Mouse (Mus musculus): ENCODE data around the gene Smurf2. TPM values are rescaled to one million over a fixed set of nuclear protein-coding genes. Genes with fewer than 3 reads are reported as not detected.

The Smurf2 gene
- polyA plus RNA-seq, 2 experiments = 21.2 to 22.1 TPM

GRCm38 (mm10) chr11:106822491-106822890 lies 98.0 kb downstream of the Smurf2 start:
- Histone ChIP-seq H3K9me3 (ENCODE audit: control insufficient read depth, low read length) (no peaks in the 10 kb centered on the region), H3K4me3 (replicated peaks; ENCODE audit: low read length) (no peak overlapping the region), H3K36me3 (ENCODE audit: control insufficient read depth, insufficient read depth, low read length) (peaks cover 83% of the 10 kb centered on the region), H3K27ac (replicated peaks; ENCODE audit: low read depth, low read length) (no peak overlapping the region), H3K27me3 (ENCODE audit: control insufficient read depth, insufficient read depth, low read length) (no peaks in the 10 kb centered on the region), H3K9ac (ENCODE audit: low read depth, low read length, severe bottlenecking) (no peak overlapping the region), H3K4me2 (replicated peaks; ENCODE audit: low read depth, low read length, severe bottlenecking) (no peak overlapping the region), H3K4me1 (ENCODE audit: control insufficient read depth, insufficient read depth, low read length) (peaks cover 12% of the 10 kb centered on the region)
- TF ChIP-seq POLR2A (IDR thresholded peaks at IDR 0.05; ENCODE audit: borderline replicate concordance, extremely low read depth, insufficient read depth, insufficient read length) = no peak
- DNase-seq (ENCODE audit: low spot score) (no peak), ATAC-seq (ENCODE audit: low FRiP score, low read depth) (no peak)
- 95% methylated on average over 8 of the region's 8 CpGs for WGBS

- Histone ChIP-seq H3K4me3 (replicated peaks; ENCODE audit: low read length) (no peak overlapping the region), H3K27me3 (ENCODE audit: control insufficient read depth, insufficient read depth, low read length) (no peaks in the 10 kb centered on the region), H3K36me3 (ENCODE audit: control insufficient read depth, insufficient read depth, low read length) (peaks cover 85% of the 10 kb centered on the region), H3K4me1 (ENCODE audit: control insufficient read depth, insufficient read depth, low read length) (peaks cover 12% of the 10 kb centered on the region), H3K9me3 (ENCODE audit: control insufficient read depth, low read length) (no peaks in the 10 kb centered on the region), H3K27ac (replicated peaks; ENCODE audit: low read depth, low read length) (no peak overlapping the region), H3K9ac (ENCODE audit: low read depth, low read length, severe bottlenecking) (no peak overlapping the region), H3K4me2 (replicated peaks; ENCODE audit: low read depth, low read length, severe bottlenecking) (no peak overlapping the region)
- no peak for TF ChIP-seq POLR2A (IDR thresholded peaks at IDR 0.05; ENCODE audit: borderline replicate concordance, extremely low read depth, insufficient read depth, insufficient read length)
- ATAC-seq (ENCODE audit: low FRiP score, low read depth) (no peak), DNase-seq (ENCODE audit: low spot score) (no peak)
- 82% methylated on average over 6 of the region's 6 CpGs for WGBS
These were observed 99.1 kb downstream of the Smurf2 start for GRCm38 (mm10) chr11:106821397-106821796.

GRCm38 (mm10) chr11:106820972-106821371 lies 99.5 kb downstream of the Smurf2 start:
- H3K9ac ChIP-seq (ENCODE audit: low read depth, low read length, severe bottlenecking) = no peak overlapping the region
- H3K4me3 ChIP-seq (replicated peaks; ENCODE audit: low read length) = no peak overlapping the region
- peaks cover 85% of the 10 kb centered on the region for H3K36me3 ChIP-seq (ENCODE audit: control insufficient read depth, insufficient read depth, low read length)
- no peak overlapping the region for H3K27ac ChIP-seq (replicated peaks; ENCODE audit: low read depth, low read length)
- H3K27me3 ChIP-seq (ENCODE audit: control insufficient read depth, insufficient read depth, low read length) = no peaks in the 10 kb centered on the region
- no peak for TF ChIP-seq POLR2A (IDR thresholded peaks at IDR 0.05; ENCODE audit: borderline replicate concordance, extremely low read depth, insufficient read depth, insufficient read length)
- no peaks in the 10 kb centered on the region for H3K9me3 ChIP-seq (ENCODE audit: control insufficient read depth, low read length)
- 46% methylated on average over 4 of the region's 4 CpGs for WGBS
- H3K4me1 ChIP-seq (ENCODE audit: control insufficient read depth, insufficient read depth, low read length) = peaks cover 12% of the 10 kb centered on the region
- DNase-seq (ENCODE audit: low spot score) = no peak
- ATAC-seq (ENCODE audit: low FRiP score, low read depth) = no peak
- no peak overlapping the region for H3K4me2 ChIP-seq (replicated peaks; ENCODE audit: low read depth, low read length, severe bottlenecking)

- no peak for DNase-seq (ENCODE audit: low spot score)
- Histone ChIP-seq H3K36me3 (ENCODE audit: control insufficient read depth, insufficient read depth, low read length) (peaks cover 87% of the 10 kb centered on the region), H3K27ac (replicated peaks; ENCODE audit: low read depth, low read length) (no peak overlapping the region), H3K4me3 (replicated peaks; ENCODE audit: low read length) (no peak overlapping the region), H3K9ac (ENCODE audit: low read depth, low read length, severe bottlenecking) (no peak overlapping the region), H3K4me2 (replicated peaks; ENCODE audit: low read depth, low read length, severe bottlenecking) (no peak overlapping the region), H3K27me3 (ENCODE audit: control insufficient read depth, insufficient read depth, low read length) (no peaks in the 10 kb centered on the region), H3K4me1 (ENCODE audit: control insufficient read depth, insufficient read depth, low read length) (peaks cover 12% of the 10 kb centered on the region), H3K9me3 (ENCODE audit: control insufficient read depth, low read length) (no peaks in the 10 kb centered on the region)
- TF ChIP-seq POLR2A (IDR thresholded peaks at IDR 0.05; ENCODE audit: borderline replicate concordance, extremely low read depth, insufficient read depth, insufficient read length) = no peak
- no peak for ATAC-seq (ENCODE audit: low FRiP score, low read depth)
- WGBS = 74% methylated on average over 6 of the region's 6 CpGs
These were observed 100.3 kb downstream of the Smurf2 start for GRCm38 (mm10) chr11:106820252-106820651.

GRCm38 (mm10) chr11:106819595-106819994 lies 100.9 kb downstream of the Smurf2 start:
- 91% methylated on average over 9 of the region's 9 CpGs for WGBS
- ATAC-seq (ENCODE audit: low FRiP score, low read depth) (no peak), DNase-seq (ENCODE audit: low spot score) (no peak)
- TF ChIP-seq POLR2A (IDR thresholded peaks at IDR 0.05; ENCODE audit: borderline replicate concordance, extremely low read depth, insufficient read depth, insufficient read length) = no peak
- no peak overlapping the region for H3K9ac ChIP-seq (ENCODE audit: low read depth, low read length, severe bottlenecking)
- H3K4me3 ChIP-seq (replicated peaks; ENCODE audit: low read length) = no peak overlapping the region
- H3K27me3 ChIP-seq (ENCODE audit: control insufficient read depth, insufficient read depth, low read length) = no peaks in the 10 kb centered on the region
- H3K27ac ChIP-seq (replicated peaks; ENCODE audit: low read depth, low read length) = no peak overlapping the region
- H3K4me2 ChIP-seq (replicated peaks; ENCODE audit: low read depth, low read length, severe bottlenecking) = no peak overlapping the region
- H3K36me3 ChIP-seq (ENCODE audit: control insufficient read depth, insufficient read depth, low read length) = peaks cover 89% of the 10 kb centered on the region
- peaks cover 12% of the 10 kb centered on the region for H3K4me1 ChIP-seq (ENCODE audit: control insufficient read depth, insufficient read depth, low read length)
- no peaks in the 10 kb centered on the region for H3K9me3 ChIP-seq (ENCODE audit: control insufficient read depth, low read length)

GRCm38 (mm10) chr11:106818341-106818740 lies 102.2 kb downstream of the Smurf2 start:
- H3K9me3 ChIP-seq (ENCODE audit: control insufficient read depth, low read length) = no peaks in the 10 kb centered on the region
- H3K4me2 ChIP-seq (replicated peaks; ENCODE audit: low read depth, low read length, severe bottlenecking) = no peak overlapping the region

More at GRCm38 (mm10) chr11:106818341-106818740, 102.2 kb downstream of the Smurf2 start:
- DNase-seq (ENCODE audit: low spot score) (peak; percentile 66), ATAC-seq (ENCODE audit: low FRiP score, low read depth) (peak; percentile 53; the same call in 1 of the 2 replicates)
- no peak for TF ChIP-seq POLR2A (IDR thresholded peaks at IDR 0.05; ENCODE audit: borderline replicate concordance, extremely low read depth, insufficient read depth, insufficient read length)
- no peak overlapping the region for H3K4me3 ChIP-seq (replicated peaks; ENCODE audit: low read length)
- no peak overlapping the region for H3K9ac ChIP-seq (ENCODE audit: low read depth, low read length, severe bottlenecking)
- H3K4me1 ChIP-seq (ENCODE audit: control insufficient read depth, insufficient read depth, low read length) = peaks cover 12% of the 10 kb centered on the region
- H3K27ac ChIP-seq (replicated peaks; ENCODE audit: low read depth, low read length) = no peak overlapping the region
- 24% methylated on average over 9 of the region's 9 CpGs for WGBS
- H3K27me3 ChIP-seq (ENCODE audit: control insufficient read depth, insufficient read depth, low read length) = no peaks in the 10 kb centered on the region
- peaks cover 91% of the 10 kb centered on the region for H3K36me3 ChIP-seq (ENCODE audit: control insufficient read depth, insufficient read depth, low read length)

Measured in limb, embryonic 14.5 days (tissue).